Mouse (Mus musculus) adipocyte (in vitro differentiated cells): ENCODE data around the gene Olfr1118.
"Not testable (repeated sequence)": the region's sequence is repeated elsewhere in the genome, so short reads cannot be mapped to it uniquely, and the experiment has no call there.

Experiments
- DNase-seq: peaks from one replicate; pipeline ENCODE4 v3.0.0-alpha.2; 2016; ENCODE audit warnings: low spot score

The Olfr1118 gene

DNA sequence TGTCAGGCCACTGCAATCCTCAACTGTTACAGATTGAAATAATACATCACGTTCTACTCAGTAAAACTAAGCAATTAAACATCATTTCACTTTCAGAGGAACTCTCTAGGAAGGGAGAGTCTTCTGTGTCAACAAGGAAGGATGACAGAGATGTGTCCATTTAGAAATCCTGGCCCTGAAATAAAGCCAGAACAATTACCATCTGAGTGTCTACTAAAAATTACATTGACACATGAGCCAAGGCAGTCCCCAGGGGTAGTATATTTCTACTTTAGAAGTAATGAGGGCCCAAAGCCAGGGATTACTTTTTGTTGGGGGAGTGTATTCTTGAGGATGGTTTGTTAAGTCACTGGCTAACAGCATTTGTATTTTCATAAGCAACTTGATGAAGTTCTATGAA is at the start of gene Olfr1118:
Gene Olfr1118, plus strand, starts transcription at position 301 of the 400 bp plus-strand sequence.
- no peak for DNase-seq

DNA sequence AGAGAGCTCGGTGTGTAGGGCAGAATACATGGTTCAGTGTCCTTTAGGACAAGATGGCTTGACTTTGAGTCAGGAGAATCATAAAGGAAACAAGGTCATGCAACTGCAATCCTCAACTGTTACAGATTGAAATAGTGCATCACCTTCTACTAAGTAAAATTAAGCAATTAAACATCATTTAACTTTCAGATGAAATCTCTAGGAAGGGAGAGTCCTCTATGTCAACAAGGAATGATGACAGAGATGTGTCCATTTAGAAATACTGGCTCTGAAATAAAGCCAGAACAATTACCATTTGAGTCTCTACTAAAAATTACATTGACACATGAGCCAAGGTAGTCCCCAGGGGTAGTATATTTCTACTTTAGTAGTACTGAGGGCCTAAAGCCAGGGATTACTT is 40.1 kb upstream of the Olfr1118 start, which contains the start of gene Olfr1116:
Gene Olfr1116, plus strand, starts transcription at position 301 of the 400 bp plus-strand sequence.
- DNase-seq: no peak

DNA sequence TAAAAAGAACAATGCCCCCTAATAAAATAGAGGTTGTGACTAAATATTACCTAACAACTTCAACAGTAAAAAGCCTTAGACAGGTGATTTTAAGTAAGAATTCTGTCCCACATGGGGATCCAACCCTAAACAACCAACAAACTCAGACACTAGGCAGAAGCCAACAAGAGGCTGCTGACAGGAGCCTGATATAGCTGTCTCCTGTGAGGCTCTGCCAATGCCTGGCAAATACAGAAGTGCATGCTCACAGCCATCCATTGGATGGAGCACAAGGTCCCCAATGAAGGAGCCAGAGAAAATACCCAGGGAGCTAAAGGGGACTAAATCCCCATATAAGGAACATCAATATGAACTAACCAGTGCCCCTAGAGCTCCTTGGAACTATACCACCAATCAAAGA is 13.4 kb upstream of the Olfr1118 start:
- DNase-seq: not testable (repeated sequence)

DNA sequence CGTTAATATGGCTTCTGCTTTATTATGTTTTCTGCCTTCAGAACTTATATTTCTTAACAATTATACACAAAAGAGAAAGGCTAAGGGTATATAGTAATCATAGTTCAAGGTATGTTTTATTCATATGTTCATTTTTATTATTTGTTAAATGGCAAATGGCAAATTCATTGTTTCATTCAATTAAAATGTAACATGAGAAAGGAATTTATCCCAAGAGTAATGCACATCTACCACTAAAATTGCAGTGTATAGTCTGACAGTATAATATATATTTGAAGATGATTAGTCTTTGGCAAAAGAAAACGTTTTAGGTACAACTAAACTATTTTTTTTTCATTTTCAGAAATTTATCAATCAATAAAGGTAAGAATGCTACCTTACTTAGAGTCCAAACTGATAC is 47.1 kb downstream of the Olfr1118 start, which contains the start of gene Olfr1120:
Gene Olfr1120, plus strand, starts transcription at position 301 of the 400 bp plus-strand sequence.
- DNase-seq: no peak

DNA sequence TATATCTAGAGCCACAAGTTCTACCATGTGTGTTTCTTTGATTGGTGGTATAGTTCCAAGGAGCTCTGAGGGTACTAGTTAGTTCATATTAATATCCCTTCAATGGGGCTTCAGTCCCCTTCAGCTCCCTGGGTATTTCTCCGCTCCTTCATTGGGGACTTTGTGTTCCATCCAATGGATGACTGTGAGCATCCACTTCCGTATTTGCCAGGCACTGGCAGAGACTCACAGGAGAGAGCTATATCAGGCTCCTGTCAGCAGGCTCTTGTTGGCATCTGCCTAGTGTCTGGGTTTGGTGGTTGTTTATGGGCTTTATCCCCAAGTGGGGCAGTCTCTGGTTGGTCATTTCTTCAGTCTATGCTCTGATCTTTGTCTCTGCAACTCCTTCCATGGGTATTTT is 52.7 kb downstream of the Olfr1118 start:
- not testable (repeated sequence) for DNase-seq
